ENCODE assay signal across 38 mouse cellular contexts in the genomic region with DNA sequence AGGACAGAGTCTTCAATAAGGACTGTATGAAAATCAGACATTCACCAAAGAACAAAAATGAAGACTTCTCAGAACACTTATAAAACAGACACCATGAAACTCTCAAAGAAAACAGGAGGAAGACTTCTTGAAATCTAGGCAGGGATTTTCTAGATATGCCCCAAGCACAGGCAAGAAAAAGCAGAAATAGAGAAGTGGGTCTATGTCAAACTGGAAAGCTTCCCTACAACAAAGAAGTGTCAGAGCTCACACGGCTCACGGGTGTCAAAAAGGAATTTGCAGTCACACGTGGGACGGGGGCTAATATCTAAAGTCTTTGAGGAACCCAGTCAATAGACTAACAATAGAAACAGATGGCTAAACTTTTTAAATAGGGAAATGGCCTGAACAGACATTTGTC. TPM values are rescaled to one million over a fixed set of nuclear protein-coding genes. Genes with fewer than 3 reads are reported as not detected.
"Had no signal": no experiment of that assay in that cellular context is flagged by ENCODE, and none has a peak within 500 bp of the region (broad histone marks: within the 10 kb centered on the region; RNA-seq: fewer than 3 reads in every experiment).

No protein-coding gene starts in this region.

- H3K4me1 ChIP-seq: limb, embryonic 12.5 days; limb, embryonic 13.5 days; limb, embryonic 15.5 days; liver, embryonic 12.5 days; liver, embryonic 13.5 days; liver, embryonic 15.5 days; lung, embryonic 15.5 days had no signal

- ATAC-seq: liver, embryonic 12.5 days; liver, postnatal 0 days; lung, postnatal 0 days; midbrain, embryonic 13.5 days; midbrain, embryonic 15.5 days; midbrain, embryonic 16.5 days had no signal

- H3K4me2 ChIP-seq: limb, embryonic 12.5 days; limb, embryonic 13.5 days; limb, embryonic 15.5 days; liver, embryonic 11.5 days; liver, embryonic 12.5 days; liver, embryonic 13.5 days; liver, embryonic 15.5 days; lung, embryonic 14.5 days; lung, embryonic 15.5 days; midbrain, embryonic 11.5 days; midbrain, embryonic 12.5 days; midbrain, embryonic 13.5 days; midbrain, embryonic 15.5 days; neural tube, embryonic 12.5 days had no signal

- H3K36me3 ChIP-seq: limb, embryonic 10.5 days; limb, embryonic 12.5 days; limb, embryonic 13.5 days; limb, embryonic 15.5 days; liver, embryonic 12.5 days; liver, embryonic 13.5 days; liver, embryonic 15.5 days; lung, embryonic 15.5 days; midbrain, embryonic 10.5 days; midbrain, embryonic 12.5 days; midbrain, embryonic 13.5 days; midbrain, embryonic 15.5 days; neural tube, embryonic 12.5 days had no signal

- H3K9me3 ChIP-seq: limb, embryonic 10.5 days; limb, embryonic 12.5 days; limb, embryonic 13.5 days; limb, embryonic 15.5 days; liver, embryonic 12.5 days; liver, embryonic 13.5 days; liver, embryonic 15.5 days; lung, embryonic 15.5 days; megakaryocyte, embryonic 14.5 days; midbrain, embryonic 10.5 days; midbrain, embryonic 12.5 days; midbrain, embryonic 15.5 days; neural tube, embryonic 12.5 days had no signal

- H3K27ac ChIP-seq: limb, embryonic 10.5 days; limb, embryonic 12.5 days; limb, embryonic 13.5 days; limb, embryonic 15.5 days; liver, embryonic 12.5 days; liver, embryonic 13.5 days; liver, embryonic 14.5 days; liver, embryonic 15.5 days; lung, embryonic 15.5 days; macrophage; midbrain, embryonic 10.5 days; midbrain, embryonic 12.5 days; midbrain, embryonic 13.5 days; midbrain, embryonic 15.5 days; neural tube, embryonic 12.5 days had no signal

- DNase-seq: left cerebral cortex, postnatal 4 days; liver; liver, embryonic 13.5 days; liver, postnatal 0 days; lung, adult 18-20 months; lung, adult 2 months; lung, embryonic 14.5 days; lung, postnatal 10 days; lung, postnatal 14 days; lung, postnatal 36 days; lung, postnatal 4 days; midbrain, embryonic 14.5 days had no signal

- H3K9ac ChIP-seq: limb, embryonic 12.5 days; limb, embryonic 13.5 days; limb, embryonic 15.5 days; liver, embryonic 12.5 days; liver, embryonic 13.5 days; liver, embryonic 14.5 days; liver, embryonic 15.5 days; liver, postnatal 0 days; lung, embryonic 14.5 days; lung, embryonic 15.5 days; midbrain, embryonic 12.5 days; midbrain, embryonic 13.5 days; midbrain, embryonic 15.5 days; neural tube, embryonic 12.5 days had no signal

- H3K4me3 ChIP-seq: limb, embryonic 10.5 days; limb, embryonic 12.5 days; limb, embryonic 13.5 days; limb, embryonic 15.5 days; liver, embryonic 12.5 days; liver, embryonic 13.5 days; liver, embryonic 15.5 days; lung, embryonic 15.5 days; megakaryocyte, embryonic 14.5 days; midbrain, embryonic 10.5 days; midbrain, embryonic 12.5 days; midbrain, embryonic 13.5 days; midbrain, embryonic 15.5 days; myocyte; neural tube, embryonic 12.5 days had no signal

RNA-seq across cellular contexts. Expression of a gene that starts 10.8 kb away (rescaled TPM):
- total RNA-seq: liver, adult 2 months; megakaryocyte, adult 5-6 weeks; megakaryocyte-erythroid progenitor cell, adult 5-6 weeks; monocyte, adult 5-6 weeks had no signal
- polyA plus RNA-seq: limb, embryonic 10.5 days; limb, embryonic 12.5 days; limb, embryonic 13.5 days; liver, embryonic 11.5 days; liver, embryonic 12.5 days; liver, embryonic 13.5 days; liver, embryonic 15.5 days; liver, embryonic 16.5 days; liver, postnatal 0 days; lung, embryonic 16.5 days; macrophage; myocyte had no signal
